Mouse (Mus musculus) heart, postnatal 4 days (tissue): ENCODE measurements at regions not wholly inside any gene's neighbourhood (a gene's known extent, or its start where the extent isn't known, plus 50 kb on each side); places are given as distances from the start of the nearest gene placed in this dataset.

Source experiments
- DNase-seq: peaks from one replicate; pipeline ENCODE4 v3.0.0; 2021

GRCm38 (mm10) chr6:15865271-15865670, 144.8 kb downstream of the Mdfic start:
- DNase-seq, result peak; percentile 8

GRCm38 (mm10) chr6:15882288-15882903, 161.9 kb downstream of the Mdfic start:
- DNase-seq, result no peak

- DNase-seq, result no peak
Measured at GRCm38 (mm10) chr6:15893066-15893465, 172.6 kb downstream of the Mdfic start.

- DNase-seq, result no peak
Measured at GRCm38 (mm10) chr6:15900495-15900894, 180.0 kb downstream of the Mdfic start.

DNA sequence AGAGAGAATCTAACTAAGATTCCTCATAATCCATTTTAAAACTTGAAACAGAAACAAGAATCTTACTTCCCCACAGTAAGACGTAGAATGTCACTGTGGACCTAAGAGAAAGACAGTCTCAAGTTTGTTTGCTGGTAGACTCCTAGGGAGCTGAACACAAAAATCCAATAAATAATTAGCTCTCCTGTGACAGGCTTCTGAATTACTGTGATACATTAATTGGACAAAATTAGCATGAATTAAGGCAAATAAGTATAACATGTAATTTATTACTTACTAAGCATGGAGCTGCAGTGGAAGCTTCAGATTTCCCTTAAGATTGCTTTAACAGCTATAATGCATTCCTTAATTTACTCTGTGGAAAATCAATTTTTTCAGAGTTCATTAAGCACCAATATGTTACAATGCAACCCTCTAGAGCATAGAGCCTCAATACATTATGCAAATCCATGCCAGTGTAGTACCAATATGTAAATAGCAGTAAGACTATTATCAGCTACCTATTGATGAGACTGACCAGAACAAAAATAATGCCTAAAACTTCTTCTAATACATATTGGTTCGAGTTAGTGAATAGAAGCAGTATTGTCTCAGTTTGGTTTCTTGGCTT, 182.3 kb downstream of the Mdfic start:
- no peak for DNase-seq

GRCm38 (mm10) chr6:15910420-15911167, 190.1 kb downstream of the Mdfic start:
- DNase-seq, result no peak

GRCm38 (mm10) chr6:15929650-15930049, 209.2 kb downstream of the Mdfic start:
- no peak for DNase-seq

GRCm38 (mm10) chr6:15950251-15950650, 229.8 kb downstream of the Mdfic start:
- no peak for DNase-seq

DNA sequence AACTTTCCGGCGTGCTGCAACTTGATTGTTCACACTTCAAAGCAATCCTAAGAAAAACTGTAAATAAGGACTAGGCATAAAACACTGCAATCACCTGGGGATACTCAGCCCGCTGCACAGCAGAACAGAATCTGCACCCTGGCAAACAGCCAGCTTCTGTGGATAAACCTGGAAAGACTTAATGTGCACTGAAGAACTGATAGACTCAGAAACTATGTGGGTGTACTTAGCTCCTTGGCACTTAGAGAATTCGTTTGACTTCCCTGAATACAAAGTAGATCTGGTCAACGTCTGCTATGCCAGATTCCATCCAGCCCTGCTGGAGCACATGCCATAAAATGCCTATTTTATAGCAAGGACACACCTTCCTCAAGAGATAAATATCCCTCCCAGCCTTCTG, 266.9 kb downstream of the Mdfic start:
- DNase-seq, result no peak
